Mouse (Mus musculus) E14TG2a.4 (cell line): ENCODE data around the gene Far2.

Experiments used
- CTCF ChIP-seq: conservative IDR thresholded peaks from 2 replicates; pipeline ENCODE4 v1.5.1; 2014; ENCODE audit warnings: low read length
- NANOG ChIP-seq: IDR thresholded peaks from 2 replicates; pipeline ENCODE4 v1.6.1; 2014; ENCODE audit warnings: borderline replicate concordance, low read length, mixed read lengths
- POU5F1 ChIP-seq: IDR thresholded peaks from 2 replicates; pipeline ENCODE4 v1.6.1; 2014; ENCODE audit warnings: low read length, borderline replicate concordance

GRCm38 (mm10) chr6:148046881-148047649 lies at the start of gene Far2:
- no peak for TF ChIP-seq CTCF
- no peak for TF ChIP-seq NANOG
- no peak for TF ChIP-seq POU5F1
